Mouse (Mus musculus): Measurements from ENCODE around the gene Ppp1r18.

The Ppp1r18 gene

GRCm38 (mm10) chr17:35915538-35916296, 50.3 kb downstream of the Ppp1r18 start:
- no peak for DNase-seq

GRCm38 (mm10) chr17:35916297-35917142, 51.1 kb downstream of the Ppp1r18 start, which contains the start of the genes Mrps18b and Ppp1r10:
Mrps18b (minus strand) TSS chr17:35916389.
Ppp1r10 (plus strand) TSS chr17:35916434.
- DNase-seq = peak; percentile 98

DNA sequence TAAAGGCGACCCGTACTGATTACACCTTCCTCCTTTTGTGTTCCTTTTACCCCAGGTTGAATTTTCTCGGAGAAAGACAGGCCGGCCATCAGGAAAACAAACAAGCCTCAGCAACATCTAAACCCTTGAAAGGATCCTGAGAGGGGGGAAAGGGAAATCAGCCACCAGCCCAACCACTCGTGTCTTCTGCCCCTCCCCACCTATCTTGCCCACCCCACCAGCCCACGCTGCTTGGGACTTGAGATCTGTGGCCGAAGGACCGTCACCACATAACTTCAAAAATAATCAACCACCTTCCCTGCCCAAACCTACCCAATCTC, 51.7 kb downstream of the Ppp1r18 start:
- DNase-seq = no peak

GRCm38 (mm10) chr17:35917463-35918251, 52.3 kb downstream of the Ppp1r18 start:
- peak; percentile 65 for DNase-seq

DNA sequence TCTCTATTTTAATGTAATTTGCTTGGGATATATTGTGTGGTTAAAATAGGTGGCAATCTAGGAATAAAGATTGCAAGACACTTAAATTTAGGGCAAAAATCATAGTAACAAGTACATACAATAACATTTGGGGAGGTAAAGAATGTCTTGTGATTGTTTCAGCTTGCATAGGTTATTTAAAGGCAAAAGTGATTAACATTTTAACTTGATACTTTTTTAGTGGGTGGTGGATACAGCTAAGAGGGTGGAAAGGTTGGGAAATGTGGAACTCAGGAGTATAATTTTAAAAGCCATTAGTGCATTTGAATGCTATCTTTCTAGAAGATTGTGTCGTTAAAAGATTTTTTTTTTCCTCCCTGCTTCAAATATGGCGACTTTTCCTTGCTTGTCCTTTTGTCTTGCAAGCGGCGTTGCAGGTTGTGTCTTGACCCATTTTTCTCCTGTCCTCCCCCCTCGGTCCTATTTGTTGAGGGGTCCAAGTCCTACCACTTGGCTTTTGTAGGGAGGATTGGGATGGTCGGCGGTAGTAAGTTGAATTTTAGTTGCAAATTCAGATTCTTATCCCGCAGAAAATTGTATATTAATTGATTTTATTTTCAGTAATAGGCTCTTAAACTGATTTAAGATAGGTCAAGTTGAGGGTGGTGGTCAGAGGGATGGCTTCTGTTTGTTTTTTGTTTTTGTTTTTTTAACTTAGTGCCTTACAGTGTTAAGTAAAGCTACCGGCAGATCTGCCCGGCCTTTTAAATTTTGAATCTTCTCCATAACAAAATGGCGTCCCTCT, 53.1 kb downstream of the Ppp1r18 start:
- peak; percentile 59 for DNase-seq

DNA sequence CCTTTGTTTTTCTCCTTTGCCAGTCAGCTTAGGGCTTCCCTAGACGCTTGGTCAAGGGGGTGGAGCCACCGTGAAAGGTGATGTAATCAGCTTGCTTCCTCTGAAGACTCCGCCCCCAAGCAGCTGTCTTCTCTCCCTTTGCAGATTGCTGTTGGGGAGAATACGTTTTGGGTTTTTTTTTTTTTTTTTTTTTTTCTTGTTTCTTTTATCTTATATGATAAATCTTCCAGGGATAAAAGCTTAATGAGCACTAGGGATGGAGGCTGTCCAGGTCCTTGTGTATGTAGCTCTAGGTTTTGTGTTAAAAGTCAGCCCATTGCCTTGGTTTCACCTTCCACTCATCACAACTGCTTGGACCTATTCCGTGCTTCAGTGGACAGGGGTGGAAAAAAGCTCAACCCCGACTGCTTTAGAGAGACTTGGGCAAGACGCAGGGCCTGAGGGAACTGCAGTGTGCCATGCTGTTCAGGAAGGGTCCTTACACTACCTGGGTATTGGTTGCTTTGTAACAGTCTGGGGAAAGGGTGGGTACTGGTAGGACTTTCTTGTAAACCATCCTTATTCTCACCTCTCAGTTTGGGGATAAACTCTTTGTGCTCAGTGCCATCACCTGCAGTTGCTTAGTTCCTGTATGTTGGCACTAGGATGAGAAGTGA, 53.8 kb downstream of the Ppp1r18 start:
- peak; percentile 97 for DNase-seq

DNA sequence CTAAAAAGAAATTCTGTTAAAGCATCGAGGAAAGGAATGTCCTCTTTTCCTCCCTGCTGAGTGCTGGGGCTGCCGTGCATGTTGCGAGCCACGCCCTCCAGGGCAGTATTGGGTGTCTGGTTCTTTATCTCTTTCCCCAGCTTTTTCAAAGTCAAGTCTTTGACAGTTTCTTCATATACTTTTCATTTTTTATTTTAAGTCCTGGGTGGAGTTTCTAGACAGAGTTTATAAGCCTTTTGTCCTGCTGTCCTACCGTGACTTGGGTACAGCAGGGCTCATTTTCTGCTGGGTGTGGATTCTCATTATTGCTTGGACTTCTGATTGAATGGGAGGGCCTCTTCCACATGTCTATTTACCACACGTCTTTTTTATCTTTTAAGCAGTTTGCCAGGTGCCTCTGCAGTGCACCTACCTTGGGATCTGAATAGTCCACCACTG, 54.5 kb downstream of the Ppp1r18 start:
- no peak for DNase-seq

- DNase-seq = no peak
Measured at GRCm38 (mm10) chr17:35920384-35920783, 55.0 kb downstream of the Ppp1r18 start.

DNA sequence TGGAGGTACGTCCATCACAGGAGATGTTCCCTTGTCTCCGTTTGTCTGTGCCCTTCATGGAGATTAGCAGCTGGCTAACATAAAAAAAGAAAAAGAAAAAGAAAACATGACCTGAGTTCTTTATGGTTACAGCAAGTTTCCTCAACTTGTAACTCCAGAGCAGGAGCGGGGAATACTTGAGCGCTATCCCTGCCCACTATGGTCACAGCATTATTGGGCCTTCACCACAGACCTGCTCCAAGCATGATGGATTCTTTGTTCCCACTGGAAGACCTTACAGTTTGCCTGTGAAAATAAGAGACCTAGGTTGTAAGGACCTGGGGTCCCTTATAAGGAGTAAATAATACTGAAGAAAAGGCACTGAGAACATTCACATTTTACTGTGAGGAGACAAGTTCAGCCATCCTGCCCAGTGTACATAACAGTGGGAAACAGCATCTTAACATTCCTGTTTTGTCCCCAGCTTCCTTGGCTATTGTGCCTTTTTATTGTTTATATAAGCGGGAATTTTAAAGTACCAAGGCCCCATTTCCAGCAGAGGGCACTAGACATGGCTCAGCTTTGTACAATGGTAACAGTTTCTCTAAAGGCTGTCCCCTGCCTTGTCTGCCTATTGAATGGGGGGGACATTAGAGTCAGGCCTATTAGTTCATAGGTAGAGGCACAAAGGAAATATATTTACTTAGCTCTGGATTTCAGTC, 55.6 kb downstream of the Ppp1r18 start:
- peak; percentile 35 for DNase-seq

- no peak for DNase-seq
Measured at GRCm38 (mm10) chr17:35921710-35922109, 56.3 kb downstream of the Ppp1r18 start.

- no peak for DNase-seq
Measured at GRCm38 (mm10) chr17:35922566-35922965, 57.2 kb downstream of the Ppp1r18 start.

DNA sequence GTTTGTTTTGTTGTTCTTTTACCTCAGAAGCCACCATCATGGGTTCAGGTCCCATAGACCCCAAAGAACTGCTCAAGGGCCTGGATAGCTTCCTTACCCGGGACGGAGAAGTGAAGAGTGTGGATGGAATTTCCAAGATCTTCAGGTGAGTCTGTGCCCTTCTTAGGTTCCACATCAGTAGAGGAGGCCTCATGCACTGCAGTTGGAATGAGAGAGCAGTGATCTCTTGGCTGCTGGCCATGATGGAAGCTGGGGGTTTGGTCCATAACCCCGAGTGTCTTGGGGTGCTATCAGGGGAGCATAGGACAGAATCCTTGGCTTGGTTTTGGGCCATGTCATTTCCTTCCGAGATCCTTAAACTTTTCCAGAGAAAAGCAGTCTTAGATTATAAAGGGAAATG, 57.9 kb downstream of the Ppp1r18 start:
- no peak for DNase-seq

All from thymus, postnatal 25 days (tissue).